Mouse (Mus musculus): ENCODE results near the gene Il27.
A peak's percentile ranks its signal among the peaks of the same experiment; 100 is the strongest.

Il27 gene

GRCm38 (mm10) chr7:126594862-126595561 lies at the start of gene Il27:
Gene Il27 (minus strand): TSS chr7:126594941.
- no peak for DNase-seq

- DNase-seq, result no peak
Observed at GRCm38 (mm10) chr7:126644345-126644744, 49.6 kb upstream of the Il27 start.

DNA sequence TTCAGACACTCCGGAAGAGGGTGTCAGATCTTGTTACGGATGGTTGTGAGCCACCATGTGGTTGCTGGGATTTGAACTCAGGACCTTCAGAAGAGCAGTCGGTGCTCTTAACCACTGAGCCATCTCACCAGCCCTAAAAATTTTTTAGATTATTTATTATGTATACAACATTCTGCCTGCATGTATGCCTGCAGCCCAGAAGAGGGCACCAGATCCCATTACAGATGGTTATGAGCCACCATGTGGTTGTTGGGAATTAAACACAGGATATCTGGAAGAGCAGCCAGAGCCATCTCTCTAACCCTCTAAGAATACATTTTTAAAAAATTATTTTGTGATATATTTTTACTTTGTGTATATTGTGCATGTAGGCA lies 48.5 kb upstream of the Il27 start:
- DNase-seq, result peak; percentile 37 to 72

DNA sequence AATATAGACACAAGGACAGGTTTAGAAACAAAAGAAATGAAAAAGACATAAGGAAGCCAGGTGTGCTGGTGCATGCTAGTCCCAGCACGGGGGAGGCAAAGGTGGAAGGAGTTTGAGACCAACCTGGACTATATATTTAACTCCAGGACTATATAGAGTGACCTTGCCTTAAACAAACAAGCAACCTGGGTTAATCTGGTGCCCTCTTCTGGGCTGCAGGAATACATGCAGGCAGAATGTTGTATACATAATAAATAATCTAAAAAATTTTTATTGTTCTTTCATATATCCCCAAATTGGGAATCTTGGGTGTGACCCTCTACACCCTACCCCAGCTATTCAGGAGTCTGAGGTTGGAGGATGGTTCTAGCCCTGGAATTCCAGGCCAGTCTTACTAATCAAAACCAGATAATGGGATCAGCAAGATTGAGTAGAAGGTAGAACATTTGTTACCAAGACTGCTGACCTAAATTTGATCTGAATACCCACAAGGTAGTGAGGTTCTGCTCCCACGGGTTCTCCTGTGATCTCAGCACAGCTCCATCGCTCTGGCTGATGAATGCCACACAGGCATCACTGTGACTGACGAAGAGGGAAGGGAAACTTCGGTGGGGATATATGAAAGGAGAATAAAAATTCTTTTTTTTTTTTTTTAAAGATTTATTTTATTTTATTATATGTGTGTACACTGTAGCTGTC lies 48.0 kb upstream of the Il27 start:
- DNase-seq, result no peak

DNA sequence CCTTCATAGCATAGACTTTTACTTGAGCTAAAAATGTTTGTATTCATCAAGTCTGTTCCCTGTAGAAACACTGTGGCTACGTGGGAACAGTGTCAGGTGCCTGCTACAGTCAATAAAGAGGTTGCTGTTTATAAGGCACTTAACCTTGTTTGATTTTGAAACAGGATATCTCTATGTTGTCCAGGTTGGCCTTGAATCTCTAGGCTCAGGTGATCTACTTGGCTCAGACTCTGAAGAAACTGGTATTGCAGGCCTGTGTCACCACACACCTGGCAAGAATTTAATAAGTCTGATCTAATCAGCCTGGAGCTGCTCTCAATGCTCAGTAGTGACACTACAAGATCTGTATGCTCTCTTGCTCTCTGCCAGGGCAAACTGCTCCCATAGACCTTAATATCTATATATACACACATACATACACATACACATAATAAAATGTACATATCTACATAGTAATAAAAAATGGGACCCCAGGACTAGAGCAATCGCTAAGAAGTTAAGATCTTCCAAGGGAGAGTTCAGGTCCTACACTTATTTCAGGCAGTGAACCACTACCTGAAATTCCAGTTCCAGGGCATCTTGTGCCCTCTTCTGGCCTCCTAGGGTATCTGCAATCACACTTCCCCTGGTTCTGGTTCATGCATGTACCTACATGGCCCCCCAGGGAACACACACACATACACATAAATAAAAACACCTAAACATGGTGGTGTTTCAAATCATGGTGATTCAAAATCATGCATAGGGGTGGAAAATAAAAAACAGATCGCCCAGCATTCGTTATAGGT lies 42.2 kb upstream of the Il27 start:
- peak; percentile 47 to 59 for DNase-seq

GRCm38 (mm10) chr7:126635375-126635774 lies 40.6 kb upstream of the Il27 start:
- DNase-seq, result no peak

- DNase-seq, result no peak
Observed at GRCm38 (mm10) chr7:126632478-126632877, 37.7 kb upstream of the Il27 start.

- DNase-seq, result no peak
Observed at GRCm38 (mm10) chr7:126630824-126631518, 36.2 kb upstream of the Il27 start, which contains the start of gene Nupr1. Gene Nupr1 (minus strand): TSS chr7:126630861.

GRCm38 (mm10) chr7:126629915-126630314 lies 35.2 kb upstream of the Il27 start:
- no peak for DNase-seq

DNA sequence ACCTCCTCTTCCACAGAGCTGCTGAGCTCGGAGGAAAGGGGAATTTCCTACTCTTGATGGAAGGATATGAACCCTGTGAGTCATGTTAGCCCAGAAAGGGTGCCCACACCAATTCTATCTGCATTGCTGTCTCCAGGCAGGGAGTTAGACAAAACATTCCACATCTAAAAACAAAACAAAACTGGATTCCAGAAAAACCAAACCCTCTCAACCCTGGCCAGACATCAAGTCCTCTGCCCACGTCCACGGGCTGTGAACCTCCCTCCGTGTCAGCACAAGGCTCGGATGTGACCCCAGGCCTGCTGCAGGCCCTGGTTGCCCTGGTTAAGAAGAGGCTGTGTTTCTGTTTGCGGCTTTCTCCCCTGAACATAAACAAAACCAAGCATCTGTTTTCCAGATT lies 33.4 kb upstream of the Il27 start:
- peak in 1 of 2 experiments; percentile 51 for DNase-seq

GRCm38 (mm10) chr7:126625807-126626600 lies 31.3 kb upstream of the Il27 start:
- no peak for DNase-seq

DNA sequence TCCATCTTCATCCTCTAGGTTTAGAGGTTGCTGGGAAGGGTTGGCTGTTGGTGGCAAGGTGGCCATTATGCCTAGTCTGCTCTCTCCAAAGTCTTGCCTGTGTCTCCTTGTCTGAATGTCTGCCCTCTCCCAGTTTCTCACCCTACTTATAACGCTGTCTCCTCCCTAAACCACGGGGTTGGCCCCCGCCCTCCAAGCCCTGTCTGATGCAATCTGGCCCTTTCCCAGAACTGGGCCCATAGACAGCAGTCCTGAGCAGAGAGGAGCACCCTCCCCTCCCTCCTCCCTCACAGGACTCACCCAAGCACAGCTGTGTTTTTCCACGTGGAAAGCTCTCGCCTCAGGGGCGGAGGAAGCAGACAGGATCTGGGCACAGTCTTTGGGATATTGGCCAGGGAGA lies 30.6 kb upstream of the Il27 start:
- peak; percentile 86 to 93 for DNase-seq

DNA sequence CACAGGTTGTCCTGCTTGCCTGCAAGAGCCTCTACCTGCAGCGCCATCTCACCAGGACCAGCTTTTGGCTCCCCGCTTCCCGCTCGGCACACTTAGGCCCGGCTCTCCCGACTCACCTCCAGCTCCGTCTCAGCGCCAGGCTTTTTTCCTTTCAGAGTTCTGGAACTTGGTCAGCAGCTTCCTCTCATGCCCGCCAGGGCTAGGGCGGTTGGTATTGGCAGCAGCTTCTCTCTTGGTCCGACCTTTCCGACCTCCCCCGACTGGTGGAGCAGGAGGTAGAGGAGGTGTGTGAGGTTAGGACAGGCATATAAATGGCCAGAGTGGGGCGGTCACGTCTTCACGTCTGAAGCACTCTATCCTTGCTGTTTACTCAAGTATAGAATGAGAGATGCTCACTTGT lies 30.0 kb upstream of the Il27 start:
- DNase-seq, result peak; percentile 39 to 49

DNA sequence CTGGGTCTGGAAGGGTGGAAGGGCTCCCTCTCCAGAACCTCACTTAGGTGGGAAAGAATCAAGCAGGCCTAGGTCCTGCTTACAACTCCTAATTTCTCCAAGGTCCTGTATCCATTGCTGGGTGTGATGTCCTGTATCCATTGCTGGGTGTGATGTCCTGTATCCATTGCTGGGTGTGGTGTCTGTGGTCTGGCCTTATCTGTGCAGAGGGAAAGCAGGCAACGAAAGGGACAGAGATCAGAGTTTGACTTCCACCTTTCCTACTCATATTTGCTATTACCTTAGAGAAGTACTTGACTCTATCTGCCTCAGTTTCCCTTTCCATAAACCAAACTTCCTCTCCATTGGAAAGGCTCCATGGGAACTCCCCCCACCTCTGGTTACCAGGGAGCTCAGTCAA lies 28.6 kb upstream of the Il27 start:
- DNase-seq, result no peak

GRCm38 (mm10) chr7:126621452-126622359 lies 27.0 kb upstream of the Il27 start:
- DNase-seq, result peak; percentile 46 to 68

DNA sequence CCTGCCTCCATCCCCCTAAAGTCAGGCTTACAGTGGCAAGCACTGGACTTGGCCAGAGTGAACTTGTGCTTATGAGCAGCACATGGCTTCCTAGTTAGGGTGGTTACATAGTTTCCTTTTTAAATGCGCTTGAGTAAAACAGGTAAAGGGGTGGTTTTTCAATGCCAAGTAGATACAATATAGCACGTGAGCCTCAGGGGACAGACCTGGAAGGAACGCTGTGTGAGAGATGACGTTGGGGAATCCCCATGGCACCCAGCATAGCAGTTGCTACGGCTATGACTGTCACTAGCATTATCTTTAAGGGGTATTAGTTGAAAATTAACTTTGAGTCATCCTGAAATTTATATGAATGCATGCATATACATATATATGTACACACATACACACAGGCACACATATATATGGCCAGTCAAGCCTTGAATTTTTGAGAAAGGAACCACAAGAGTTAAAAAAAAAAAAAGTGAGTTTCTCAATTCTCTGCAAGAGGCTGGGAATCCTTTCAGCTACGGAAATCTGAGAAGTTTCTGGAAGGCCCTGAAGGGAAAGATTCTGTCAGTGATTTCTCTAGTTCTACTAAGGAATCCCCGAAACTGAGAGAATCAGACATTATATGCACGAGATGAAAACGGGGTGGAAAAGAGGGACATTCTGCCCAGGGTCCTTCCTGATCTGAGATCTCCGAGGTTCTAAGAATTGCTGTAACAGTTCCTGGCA lies 25.0 kb upstream of the Il27 start:
- DNase-seq, result no peak

DNA sequence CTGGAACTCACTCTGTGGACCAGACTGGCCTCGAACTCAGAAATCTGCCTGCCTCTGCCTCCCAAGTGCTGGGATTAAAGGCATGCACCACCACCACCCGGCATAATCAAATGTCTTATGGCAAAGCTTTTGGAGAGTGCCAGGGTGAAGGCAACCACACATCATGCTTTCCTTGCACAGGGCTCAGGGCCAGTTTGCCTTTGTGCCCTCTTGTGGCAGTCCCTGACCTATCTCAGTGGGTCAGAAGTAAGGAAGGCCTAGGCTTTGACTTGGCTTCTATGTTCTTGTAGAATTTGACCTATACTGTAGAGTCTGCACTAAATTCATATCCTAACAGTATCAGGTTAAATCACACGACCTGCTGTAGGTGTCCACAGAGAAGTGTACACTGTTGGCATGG lies 22.0 kb upstream of the Il27 start:
- no peak for DNase-seq

- no peak for DNase-seq
Observed at GRCm38 (mm10) chr7:126612736-126613135, 18.0 kb upstream of the Il27 start.

GRCm38 (mm10) chr7:126607796-126608195 lies 13.1 kb upstream of the Il27 start:
- no peak for DNase-seq

GRCm38 (mm10) chr7:126607064-126607463 lies 12.3 kb upstream of the Il27 start:
- peak; percentile 55 to 70 for DNase-seq

All from lung, postnatal 4 days (tissue).